In the genomic region with DNA sequence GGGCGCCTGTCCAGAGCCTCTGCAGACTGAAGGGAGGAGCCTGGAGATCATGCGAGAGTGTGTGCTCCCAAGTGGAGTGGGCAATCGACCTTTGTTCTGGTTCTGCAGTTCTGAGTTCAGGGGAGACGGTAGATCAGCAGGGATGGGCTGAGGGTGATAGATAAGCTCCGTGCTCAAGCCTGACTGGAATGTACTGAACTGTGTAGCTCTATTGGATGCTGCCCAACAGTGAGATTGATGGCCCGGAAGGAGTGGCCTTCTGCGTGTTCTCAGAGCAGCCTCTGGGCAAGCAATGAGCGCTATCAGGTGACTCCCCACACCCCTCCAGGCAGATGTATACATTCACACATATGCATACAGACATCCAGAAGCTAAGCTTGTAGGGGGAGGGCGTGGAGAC, we compare ENCODE assay signal across 8 mouse cellular contexts.
DNase-seq lines count a peak whose midpoint lies in the region; ATAC-seq and TF ChIP-seq lines count a peak whose summit lies in the region.

No protein-coding gene starts in this region.

- no peak for ATAC-seq in erythroblast, adult 5-6 weeks (replicated peaks; ENCODE audit: low FRiP score, poor library complexity, severe bottlenecking)

- TF ChIP-seq POLR2A in cerebellum, adult 2 months (IDR thresholded peaks at IDR 0.05; ENCODE audit: borderline replicate concordance, insufficient read depth, low read length) = no peak

- TF ChIP-seq CTCF in cerebellum, adult 2 months (IDR thresholded peaks at IDR 0.05; ENCODE audit: borderline replicate concordance, insufficient read depth, low read depth, low read length) = no peak

- H3K4me3 ChIP-seq in cerebellum, adult 2 months (replicated peaks; ENCODE audit: insufficient read depth, low read depth, low read length) = no peak overlapping the region

- DNase-seq in MEL-GATA-1-ER (ENCODE audit: extremely low read depth, low read depth) = peak; percentile 11
- peak; percentile 12 for DNase-seq in adrenal gland, postnatal 25 days
- peak; percentile 3 to 24 for DNase-seq in heart, postnatal 14 days
- DNase-seq in kidney, postnatal 25 days = peak; percentile 13 to 45
- DNase-seq in cerebellum, adult 2 months = no peak
- no peak for DNase-seq in retina, embryonic 14.5 days (ENCODE audit: low spot score)
- DNase-seq in gastrocnemius, postnatal 25 days = no peak

- H3K27me3 ChIP-seq in cerebellum, adult 2 months (ENCODE audit: control insufficient read depth, insufficient read depth, low read length) = no peaks in the 10 kb centered on the region

- H3K27ac ChIP-seq in cerebellum, adult 2 months (ENCODE audit: insufficient read depth, low read length) = no peak overlapping the region

- no peaks in the 10 kb centered on the region for H3K4me1 ChIP-seq in cerebellum, adult 2 months (ENCODE audit: control insufficient read depth, insufficient read depth, low read length)

- 39% methylated on average over 9 of the region's 9 CpGs for WGBS in cerebellum, adult 2 months

- intact Hi-C loops in heart, postnatal 14 days (cut with DNase I) = no loop called here

Comparison
In these comparisons a context has a peak if more than half of its experiments do, and no peak if none do; other contexts are left out.
1. DNase-seq: peak in MEL-GATA-1-ER (single experiment), adrenal gland, postnatal 25 days (single experiment), heart, postnatal 14 days (2 of 2) and kidney, postnatal 25 days (2 of 2); none in cerebellum, adult 2 months (0 of 2), retina, embryonic 14.5 days (single experiment) and gastrocnemius, postnatal 25 days (single experiment).